Mouse (Mus musculus): ENCODE results near the gene Ddr2. TPM values are rescaled to one million over a fixed set of nuclear protein-coding genes. Genes with fewer than 3 reads are reported as not detected.

Gene Ddr2
- polyA plus RNA-seq, 1 experiment = not detected

GRCm38 (mm10) chr1:169986166-169986565 is 124.4 kb downstream of the Ddr2 start:
- no peaks in the 10 kb centered on the region for H3K36me3 ChIP-seq (ENCODE audit: control insufficient read depth)
- TF ChIP-seq TAL1 (IDR thresholded peaks at IDR 0.05; ENCODE audit: low read length) (no peak), GATA1 (IDR thresholded peaks at IDR 0.05; ENCODE audit: low read length) (no peak)

DNA sequence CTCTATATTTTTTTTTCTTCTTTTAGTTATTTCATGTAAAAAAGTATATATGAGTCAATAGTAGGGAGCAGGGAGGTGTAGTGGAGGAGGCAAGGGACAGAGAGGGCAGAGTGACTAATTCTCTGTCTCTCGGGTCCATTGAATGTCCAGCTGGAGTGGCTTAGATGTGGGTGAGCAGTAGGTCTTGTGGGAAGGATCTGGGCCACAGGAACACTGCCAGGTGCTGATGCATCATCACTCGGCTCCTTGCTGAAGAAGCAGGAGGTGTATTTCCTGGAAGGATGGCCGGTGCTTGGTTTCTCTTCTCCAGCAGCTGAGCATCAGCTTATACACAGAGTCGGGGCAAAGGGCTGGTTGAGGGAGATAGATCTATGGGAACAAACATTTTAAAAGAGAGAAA is 132.9 kb downstream of the Ddr2 start:
- H3K9me3 ChIP-seq (ENCODE audit: control insufficient read depth, low read length) = no peaks in the 10 kb centered on the region
- no peaks in the 10 kb centered on the region for H3K4me1 ChIP-seq (ENCODE audit: control insufficient read depth)
- no peak overlapping the region for H3K4me3 ChIP-seq (replicated peaks)
- H3K27me3 ChIP-seq (ENCODE audit: control insufficient read depth) = no peaks in the 10 kb centered on the region
- TF ChIP-seq GATA1 (IDR thresholded peaks at IDR 0.05; ENCODE audit: low read length) (no peak), TAL1 (IDR thresholded peaks at IDR 0.05; ENCODE audit: low read length) (no peak)
- H3K36me3 ChIP-seq (ENCODE audit: control insufficient read depth) = no peaks in the 10 kb centered on the region

More at GRCm38 (mm10) chr1:169986166-169986565, 124.4 kb downstream of the Ddr2 start:
- no peak overlapping the region for H3K4me3 ChIP-seq (replicated peaks)
- no peaks in the 10 kb centered on the region for H3K4me1 ChIP-seq (ENCODE audit: control insufficient read depth)
- no peaks in the 10 kb centered on the region for H3K27me3 ChIP-seq (ENCODE audit: control insufficient read depth)
- peaks cover 8% of the 10 kb centered on the region; the same call in 1 of the 2 replicates for H3K9me3 ChIP-seq (ENCODE audit: control insufficient read depth, low read length)

DNA sequence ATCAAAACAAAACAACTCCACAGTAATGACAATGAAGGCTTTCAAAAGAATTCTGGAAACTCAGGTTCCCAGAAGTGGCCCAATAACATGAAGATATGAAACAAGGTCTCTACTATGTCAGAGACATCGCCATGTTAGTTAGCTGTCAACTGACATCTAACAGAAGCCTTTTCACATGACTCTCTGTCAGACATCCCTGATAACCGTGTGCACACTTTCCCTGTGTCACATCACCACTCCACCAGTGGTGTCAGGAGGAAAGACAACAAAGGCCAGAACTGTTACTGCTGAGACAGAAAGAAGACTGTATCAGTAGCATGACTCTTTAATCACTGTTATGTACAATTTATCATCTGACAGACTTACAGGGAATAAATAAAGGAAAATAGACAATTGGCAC is 138.6 kb downstream of the Ddr2 start:
- Histone ChIP-seq H3K9me3 (ENCODE audit: control insufficient read depth, low read length) (no peaks in the 10 kb centered on the region), H3K4me3 (replicated peaks) (no peak overlapping the region), H3K36me3 (ENCODE audit: control insufficient read depth) (peaks cover 1% of the 10 kb centered on the region; the same call in 1 of the 2 replicates), H3K27me3 (ENCODE audit: control insufficient read depth) (no peaks in the 10 kb centered on the region), H3K4me1 (ENCODE audit: control insufficient read depth) (peaks cover 14% of the 10 kb centered on the region)
- TF ChIP-seq GATA1 (IDR thresholded peaks at IDR 0.05; ENCODE audit: low read length) = no peak
- TF ChIP-seq TAL1 (IDR thresholded peaks at IDR 0.05; ENCODE audit: low read length) = no peak

DNA sequence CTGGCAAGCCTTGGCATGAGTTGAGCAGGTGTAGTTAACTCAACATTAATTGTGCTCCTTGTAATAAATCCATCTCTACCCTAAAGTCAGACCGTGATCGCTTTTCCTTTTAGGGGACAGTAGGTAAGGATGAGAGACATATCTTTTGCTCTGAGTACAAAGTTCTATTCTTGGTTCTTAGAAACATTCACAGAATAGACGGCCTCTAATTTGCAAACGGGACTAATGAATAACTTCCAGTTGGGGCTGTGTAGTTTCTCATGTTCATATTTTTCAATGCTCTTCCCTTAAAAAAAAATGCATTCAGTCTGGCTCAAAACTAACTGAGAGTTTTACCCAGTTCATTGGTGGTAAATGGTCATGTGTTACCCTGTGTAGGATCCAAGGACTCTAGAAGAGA is 139.6 kb downstream of the Ddr2 start:
- TF ChIP-seq GATA1 (IDR thresholded peaks at IDR 0.05; ENCODE audit: low read length) (no peak), TAL1 (IDR thresholded peaks at IDR 0.05; ENCODE audit: low read length) (no peak)
- H3K36me3 ChIP-seq (ENCODE audit: control insufficient read depth) = peaks cover 7% of the 10 kb centered on the region
- H3K27me3 ChIP-seq (ENCODE audit: control insufficient read depth) = no peaks in the 10 kb centered on the region
- peaks cover 14% of the 10 kb centered on the region for H3K4me1 ChIP-seq (ENCODE audit: control insufficient read depth)
- no peaks in the 10 kb centered on the region for H3K9me3 ChIP-seq (ENCODE audit: control insufficient read depth, low read length)
- H3K4me3 ChIP-seq (replicated peaks) = no peak overlapping the region

DNA sequence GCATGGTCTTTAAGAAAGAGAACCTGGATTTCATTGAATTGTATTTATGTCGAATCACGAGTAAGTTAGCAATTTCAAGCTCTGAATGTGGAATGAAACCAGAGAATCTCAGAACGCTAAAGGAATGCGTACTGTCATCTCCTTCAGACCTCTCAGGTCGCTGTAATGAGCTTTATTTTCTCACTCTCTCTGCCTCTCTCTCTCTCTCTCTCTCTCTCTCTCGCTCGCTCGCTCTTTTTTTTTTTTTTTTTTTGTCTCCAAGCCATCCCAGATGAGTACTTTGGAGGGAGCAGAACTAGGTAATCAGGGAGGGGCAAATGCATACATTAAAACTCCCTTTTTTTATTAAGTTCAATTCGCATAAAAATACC is 141.1 kb downstream of the Ddr2 start:
- H3K4me3 ChIP-seq (replicated peaks) = peak overlapping the region; percentile 72

DNA sequence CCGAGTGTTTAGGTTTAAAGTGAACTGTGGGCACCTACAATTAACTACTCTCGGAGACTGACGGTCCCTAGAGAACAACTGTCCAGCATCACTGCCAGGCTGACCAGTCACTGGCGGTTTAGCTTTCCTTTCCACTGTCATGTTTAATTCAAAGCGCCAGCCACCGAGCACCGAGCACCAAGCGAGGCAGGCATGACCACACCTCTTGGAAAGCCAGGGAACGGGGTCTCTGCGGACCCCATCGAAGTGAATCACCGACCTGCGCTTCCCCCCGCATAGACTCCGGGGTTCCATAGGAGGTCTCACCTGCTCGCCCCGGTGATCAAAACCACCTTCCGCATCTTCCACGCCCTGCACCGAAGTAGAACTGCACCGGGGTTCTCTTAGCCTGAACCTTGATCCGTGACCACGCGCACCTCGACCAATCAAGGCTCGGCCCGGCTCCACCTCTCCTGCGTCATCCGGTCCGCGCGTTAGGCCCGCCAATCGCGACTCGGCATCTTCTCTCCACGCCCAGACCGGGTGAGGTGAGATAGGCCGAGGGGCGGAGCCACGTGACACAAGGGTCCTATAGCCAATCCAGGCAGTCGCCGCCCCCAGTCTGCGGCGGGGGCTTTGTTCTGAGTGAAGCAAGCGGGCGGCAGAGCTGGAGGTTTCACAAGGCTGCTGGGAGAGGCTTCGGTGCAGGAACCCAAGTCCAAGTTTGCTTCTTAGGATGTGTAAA is 141.6 kb downstream of the Ddr2 start, which contains the start of gene Hsd17b7:
Gene Hsd17b7 (minus strand): TSS at position 450 of the 724 bp plus-strand sequence.
- Histone ChIP-seq H3K9me3 (ENCODE audit: control insufficient read depth, low read length) (no peaks in the 10 kb centered on the region), H3K36me3 (ENCODE audit: control insufficient read depth) (peaks cover 15% of the 10 kb centered on the region), H3K4me3 (replicated peaks) (peak within 1 kb of the TSS; percentile 72), H3K27me3 (ENCODE audit: control insufficient read depth) (no peaks in the 10 kb centered on the region), H3K4me1 (ENCODE audit: control insufficient read depth) (peaks cover 14% of the 10 kb centered on the region)
- TF ChIP-seq GATA1 (IDR thresholded peaks at IDR 0.05; ENCODE audit: low read length) = no peak; the same call in 1 of the 2 replicates
- TF ChIP-seq TAL1 (IDR thresholded peaks at IDR 0.05; ENCODE audit: low read length) = peak; percentile 40; the same call in 2 of the 3 replicates

More for the DNA sequence above, 141.1 kb downstream of the Ddr2 start:
- Histone ChIP-seq H3K36me3 (ENCODE audit: control insufficient read depth) (peaks cover 14% of the 10 kb centered on the region), H3K9me3 (ENCODE audit: control insufficient read depth, low read length) (no peaks in the 10 kb centered on the region), H3K4me1 (ENCODE audit: control insufficient read depth) (peaks cover 14% of the 10 kb centered on the region), H3K27me3 (ENCODE audit: control insufficient read depth) (no peaks in the 10 kb centered on the region)
- TF ChIP-seq TAL1 (IDR thresholded peaks at IDR 0.05; ENCODE audit: low read length) (no peak), GATA1 (IDR thresholded peaks at IDR 0.05; ENCODE audit: low read length) (no peak)

DNA sequence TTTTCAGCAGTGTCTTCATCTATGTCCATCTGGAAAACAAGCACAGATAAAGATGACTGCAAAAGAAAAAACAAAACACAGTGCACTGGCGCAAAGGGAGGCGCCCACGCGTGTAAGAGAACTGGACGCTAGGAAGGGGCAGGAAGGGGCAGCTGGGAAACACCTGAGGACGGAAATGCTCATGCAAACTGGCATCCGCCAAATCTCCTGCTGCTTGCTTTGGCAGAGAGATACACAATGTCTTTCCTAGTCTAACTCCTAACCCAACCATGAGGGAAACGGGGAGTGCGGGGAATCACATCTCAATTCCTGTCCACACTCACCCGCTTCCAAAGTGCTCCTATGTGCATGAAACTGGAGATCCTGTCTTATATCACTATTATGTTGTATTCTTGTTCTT is 157.5 kb downstream of the Ddr2 start:
- H3K36me3 ChIP-seq (ENCODE audit: control insufficient read depth) = peaks cover 22% of the 10 kb centered on the region
- TF ChIP-seq TAL1 (IDR thresholded peaks at IDR 0.05; ENCODE audit: low read length) (no peak), GATA1 (IDR thresholded peaks at IDR 0.05; ENCODE audit: low read length) (no peak)
- H3K4me1 ChIP-seq (ENCODE audit: control insufficient read depth) = no peaks in the 10 kb centered on the region
- H3K27me3 ChIP-seq (ENCODE audit: control insufficient read depth) = no peaks in the 10 kb centered on the region
- no peak overlapping the region for H3K4me3 ChIP-seq (replicated peaks)
- H3K9me3 ChIP-seq (ENCODE audit: control insufficient read depth, low read length) = no peaks in the 10 kb centered on the region

GRCm38 (mm10) chr1:169952636-169953035 is 157.9 kb downstream of the Ddr2 start:
- TF ChIP-seq GATA1 (IDR thresholded peaks at IDR 0.05; ENCODE audit: low read length) (no peak), TAL1 (IDR thresholded peaks at IDR 0.05; ENCODE audit: low read length) (no peak)
- H3K4me1 ChIP-seq (ENCODE audit: control insufficient read depth) = no peaks in the 10 kb centered on the region

GRCm38 (mm10) chr1:169951561-169951960 is 159.0 kb downstream of the Ddr2 start:
- Histone ChIP-seq H3K4me3 (replicated peaks) (no peak overlapping the region), H3K36me3 (ENCODE audit: control insufficient read depth) (peaks cover 20% of the 10 kb centered on the region), H3K4me1 (ENCODE audit: control insufficient read depth) (no peaks in the 10 kb centered on the region), H3K27me3 (ENCODE audit: control insufficient read depth) (no peaks in the 10 kb centered on the region), H3K9me3 (ENCODE audit: control insufficient read depth, low read length) (no peaks in the 10 kb centered on the region)
- TF ChIP-seq TAL1 (IDR thresholded peaks at IDR 0.05; ENCODE audit: low read length) = no peak
- TF ChIP-seq GATA1 (IDR thresholded peaks at IDR 0.05; ENCODE audit: low read length) = no peak

More at GRCm38 (mm10) chr1:169952636-169953035, 157.9 kb downstream of the Ddr2 start:
- Histone ChIP-seq H3K27me3 (ENCODE audit: control insufficient read depth) (no peaks in the 10 kb centered on the region), H3K36me3 (ENCODE audit: control insufficient read depth) (peaks cover 20% of the 10 kb centered on the region), H3K4me3 (replicated peaks) (no peak overlapping the region), H3K9me3 (ENCODE audit: control insufficient read depth, low read length) (no peaks in the 10 kb centered on the region)
